Mouse (Mus musculus) gastrocnemius, postnatal 4 days (tissue): ENCODE data around the gene Pip5k1c. TPM values are rescaled to one million over a fixed set of nuclear protein-coding genes. Genes with fewer than 3 reads are reported as not detected.

Experiments
- DNase-seq, 2 experiments: peaks; one replicate each; pipeline ENCODE4 v3.0.0; 2021 to 2022; ENCODE audit warnings: low spot score in 2 of 2, mixed read lengths in 2 of 2
- total RNA-seq, 2 experiments: library from RNA; stranded (reverse); gene quantifications; 2 replicates each; pipeline ENCODE4 v1.2.3; 2021

Pip5k1c gene
- total RNA-seq, 2 experiments from 2014 or later: 35.8 TPM

DNA sequence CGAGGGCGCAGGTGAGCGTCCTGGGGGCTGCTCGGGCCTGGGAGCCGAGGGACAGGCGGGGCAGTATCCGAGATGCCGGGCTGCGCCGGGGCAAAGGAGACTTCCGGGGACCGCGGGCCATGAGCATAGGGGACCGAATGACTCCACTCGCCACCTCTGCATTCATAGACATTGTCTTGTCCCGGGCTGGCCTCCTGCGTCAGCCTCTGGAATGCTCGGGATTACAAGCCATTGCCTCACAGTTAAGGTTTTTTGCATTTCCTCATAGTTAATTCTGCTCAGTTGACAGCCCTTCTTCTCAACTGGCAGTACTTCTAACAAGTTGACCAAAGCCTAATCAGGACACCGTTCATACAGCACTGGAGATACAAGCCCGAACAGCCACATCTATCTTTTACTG, 28.7 kb downstream of the Pip5k1c start:
- no peak for DNase-seq

DNA sequence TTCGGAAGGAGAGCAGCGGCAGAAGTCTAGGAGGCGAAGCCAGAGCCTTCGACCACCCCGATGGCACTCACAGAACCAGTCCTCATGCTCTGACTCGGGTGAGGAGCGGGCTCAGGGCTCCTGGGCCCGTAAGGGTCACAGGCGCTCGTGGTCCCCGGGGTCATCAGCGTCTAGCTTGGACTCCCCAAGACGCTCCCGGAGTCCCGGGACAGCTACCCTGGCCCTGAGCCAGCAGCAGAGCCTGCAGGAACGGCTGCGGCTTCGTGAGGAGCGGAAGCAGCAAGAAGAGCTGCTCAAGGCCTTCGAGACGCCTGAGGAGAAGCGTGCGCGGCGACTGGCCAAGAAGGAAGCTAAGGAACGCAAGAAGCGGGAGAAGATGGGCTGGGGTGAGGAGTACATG, 29.7 kb downstream of the Pip5k1c start:
- no peak for DNase-seq

DNA sequence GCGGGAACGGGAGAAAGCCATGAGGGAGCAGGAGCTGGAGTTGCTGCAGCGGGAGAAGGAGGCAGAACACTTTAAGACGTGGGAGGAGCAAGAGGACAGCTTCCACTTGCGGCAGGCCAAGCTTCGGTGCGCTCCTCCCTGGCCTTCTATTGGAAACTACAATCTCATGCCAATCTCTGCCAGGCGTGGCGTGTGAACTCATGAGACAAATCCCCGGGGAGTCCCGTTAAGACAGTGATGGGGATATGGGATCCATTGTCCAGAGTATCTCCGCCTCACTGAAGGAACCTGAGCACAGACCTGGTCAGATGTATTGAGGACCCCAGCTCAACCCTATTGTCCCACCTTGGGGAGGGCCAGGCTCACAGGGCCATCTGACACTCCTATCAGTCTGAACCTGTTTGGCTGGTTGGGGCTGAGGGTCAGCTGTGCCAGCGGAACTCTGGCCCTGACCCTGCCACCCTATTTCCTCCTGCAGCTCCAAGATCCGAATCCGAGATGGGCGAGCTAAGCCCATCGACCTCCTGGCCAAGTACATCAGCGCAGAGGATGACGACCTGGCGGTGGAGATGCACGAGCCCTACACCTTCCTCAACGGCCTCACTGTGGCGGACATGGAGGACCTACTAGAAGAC, 30.5 kb downstream of the Pip5k1c start:
- DNase-seq: no peak

- no peak for DNase-seq
Measured at GRCm38 (mm10) chr10:81323791-81324530, 31.2 kb downstream of the Pip5k1c start.

DNA sequence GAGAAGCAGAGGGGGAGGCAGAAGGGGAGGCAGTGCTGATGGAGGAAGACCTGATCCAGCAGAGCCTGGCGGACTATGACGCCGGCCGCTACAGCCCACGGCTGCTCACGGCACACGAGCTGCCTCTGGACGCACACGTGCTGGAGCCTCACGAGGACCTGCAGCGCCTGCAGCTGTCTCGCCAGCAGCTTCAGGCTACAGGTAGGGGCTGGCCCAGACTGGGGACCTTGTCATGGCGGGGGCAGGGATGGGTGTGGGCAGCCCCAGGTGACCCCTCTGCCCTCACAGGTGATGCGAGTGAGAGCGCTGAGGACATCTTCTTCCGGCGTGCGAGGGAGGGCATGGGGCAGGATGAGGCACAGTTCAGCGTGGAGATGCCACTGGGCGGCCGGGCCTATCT, 32.4 kb downstream of the Pip5k1c start:
- DNase-seq: no peak

DNA sequence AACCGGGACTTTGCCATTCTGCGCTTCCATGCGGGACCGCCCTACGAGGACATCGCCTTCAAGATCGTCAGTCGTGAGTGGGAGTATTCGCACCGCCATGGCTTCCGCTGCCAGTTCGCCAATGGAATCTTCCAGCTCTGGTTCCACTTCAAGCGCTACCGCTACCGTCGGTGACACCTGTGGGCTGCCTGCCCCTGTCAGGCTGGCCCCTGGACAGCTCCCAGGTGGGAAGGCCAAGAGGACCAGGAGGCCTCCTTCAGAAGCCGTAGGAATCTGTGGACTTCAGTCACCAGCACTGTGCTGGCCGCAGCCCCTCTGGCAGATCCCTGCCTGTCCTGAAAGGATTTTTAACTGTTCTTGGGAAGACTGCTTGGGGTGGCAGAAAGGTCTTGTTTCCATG, 33.0 kb downstream of the Pip5k1c start:
- no peak for DNase-seq

DNA sequence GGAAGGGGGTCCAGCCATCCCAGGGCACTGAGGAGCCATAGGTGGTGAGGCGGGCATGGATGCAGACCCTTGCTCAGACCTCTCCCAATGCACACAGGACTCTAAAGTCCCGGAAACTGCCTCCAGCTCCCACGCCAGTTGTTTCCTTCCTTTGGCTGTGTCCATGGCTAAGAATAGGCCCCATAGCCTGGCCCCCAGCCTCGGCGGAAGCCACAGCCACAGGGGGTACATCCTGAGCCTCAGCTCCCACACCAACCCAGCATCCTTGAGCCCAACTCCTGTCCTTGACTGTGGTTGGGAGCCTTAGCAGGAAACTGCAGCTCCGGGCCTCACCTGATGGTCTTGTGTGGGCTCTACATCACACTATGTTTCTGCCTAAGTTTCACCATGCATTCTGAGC, 34.1 kb downstream of the Pip5k1c start:
- DNase-seq: no peak

- DNase-seq: no peak
Measured at GRCm38 (mm10) chr10:81327959-81328358, 35.2 kb downstream of the Pip5k1c start.

- peak in 1 of 2 experiments; percentile 57 for DNase-seq
Measured at GRCm38 (mm10) chr10:81328386-81328785, 35.6 kb downstream of the Pip5k1c start, which contains the start of gene Tbxa2r. Gene Tbxa2r (plus strand): TSS chr10:81328731.

DNA sequence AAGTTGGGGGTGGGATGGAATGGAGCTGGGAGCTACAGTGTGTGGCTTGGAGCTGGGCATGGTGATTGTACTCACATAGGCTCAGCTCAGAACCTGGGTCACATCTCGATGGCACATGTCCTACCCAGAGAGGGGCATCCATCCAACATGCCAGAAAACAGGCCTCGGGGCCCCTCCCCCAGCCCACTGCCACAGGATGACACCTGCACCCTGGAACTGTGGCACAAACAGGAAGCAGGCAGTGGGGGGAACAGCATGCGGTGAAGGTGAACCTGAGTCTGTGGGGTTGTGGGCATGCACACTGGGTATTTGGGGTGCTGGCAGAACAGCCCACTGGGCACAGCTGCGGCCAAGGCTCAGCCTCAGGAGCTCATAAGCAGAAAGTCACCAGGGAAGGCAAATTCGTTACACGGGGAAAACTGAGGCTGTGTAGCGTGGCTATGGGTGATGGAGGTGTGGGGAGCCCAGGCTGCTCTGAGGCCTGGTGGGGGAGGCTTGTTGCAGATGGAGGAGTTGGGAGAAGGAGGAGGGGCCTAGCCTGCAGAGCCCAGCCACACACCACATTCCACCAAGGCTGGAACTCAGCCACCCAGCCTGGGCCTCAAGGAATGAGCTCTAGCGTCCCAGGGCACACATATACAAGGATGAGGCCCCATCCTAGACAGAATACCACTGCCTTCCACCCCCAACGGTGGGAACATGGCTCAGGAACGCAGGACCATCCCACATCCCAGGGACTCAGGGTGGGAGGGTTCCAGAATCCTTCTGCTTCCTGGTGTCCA, 36.6 kb downstream of the Pip5k1c start:
- DNase-seq: peak in 1 of 2 experiments; percentile 77

DNA sequence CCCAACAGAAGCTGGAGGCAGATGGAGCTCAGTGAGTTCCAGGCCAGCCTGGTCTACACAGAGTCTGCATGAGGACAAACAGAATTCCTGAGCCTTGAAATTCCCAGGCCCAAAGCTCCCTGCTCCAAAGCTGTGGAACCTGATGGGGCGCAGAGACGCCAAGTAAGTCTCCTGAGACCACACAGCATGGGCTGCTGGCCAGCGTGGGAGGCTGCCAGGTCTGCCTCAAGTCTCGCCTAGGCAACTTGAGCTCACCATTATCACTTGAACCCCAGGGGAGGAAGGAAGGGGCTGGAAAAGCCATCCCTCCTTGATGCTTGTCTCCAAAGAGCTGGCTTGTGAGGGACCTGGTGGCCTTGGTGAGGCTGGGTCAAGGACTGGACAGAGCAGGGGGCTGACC, 37.2 kb downstream of the Pip5k1c start:
- DNase-seq: no peak

DNA sequence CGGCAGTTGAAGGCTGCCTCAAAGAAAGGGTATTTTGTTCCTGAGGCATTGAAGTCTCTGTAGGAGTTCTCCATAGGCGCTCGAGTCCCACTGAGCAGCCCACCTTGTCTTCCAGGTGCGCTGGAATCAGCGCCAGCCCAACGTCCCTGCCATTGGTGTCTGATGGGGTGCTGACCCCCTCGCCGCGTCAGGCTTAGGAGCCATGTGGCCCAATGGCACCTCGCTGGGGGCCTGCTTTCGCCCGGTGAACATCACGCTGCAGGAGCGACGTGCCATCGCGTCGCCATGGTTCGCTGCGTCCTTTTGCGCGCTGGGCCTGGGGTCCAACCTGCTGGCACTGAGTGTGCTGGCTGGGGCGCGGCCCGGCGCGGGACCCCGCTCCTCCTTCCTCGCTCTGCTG, 39.5 kb downstream of the Pip5k1c start:
- no peak for DNase-seq

GRCm38 (mm10) chr10:81334324-81334723, 41.6 kb downstream of the Pip5k1c start:
- no peak for DNase-seq

DNA sequence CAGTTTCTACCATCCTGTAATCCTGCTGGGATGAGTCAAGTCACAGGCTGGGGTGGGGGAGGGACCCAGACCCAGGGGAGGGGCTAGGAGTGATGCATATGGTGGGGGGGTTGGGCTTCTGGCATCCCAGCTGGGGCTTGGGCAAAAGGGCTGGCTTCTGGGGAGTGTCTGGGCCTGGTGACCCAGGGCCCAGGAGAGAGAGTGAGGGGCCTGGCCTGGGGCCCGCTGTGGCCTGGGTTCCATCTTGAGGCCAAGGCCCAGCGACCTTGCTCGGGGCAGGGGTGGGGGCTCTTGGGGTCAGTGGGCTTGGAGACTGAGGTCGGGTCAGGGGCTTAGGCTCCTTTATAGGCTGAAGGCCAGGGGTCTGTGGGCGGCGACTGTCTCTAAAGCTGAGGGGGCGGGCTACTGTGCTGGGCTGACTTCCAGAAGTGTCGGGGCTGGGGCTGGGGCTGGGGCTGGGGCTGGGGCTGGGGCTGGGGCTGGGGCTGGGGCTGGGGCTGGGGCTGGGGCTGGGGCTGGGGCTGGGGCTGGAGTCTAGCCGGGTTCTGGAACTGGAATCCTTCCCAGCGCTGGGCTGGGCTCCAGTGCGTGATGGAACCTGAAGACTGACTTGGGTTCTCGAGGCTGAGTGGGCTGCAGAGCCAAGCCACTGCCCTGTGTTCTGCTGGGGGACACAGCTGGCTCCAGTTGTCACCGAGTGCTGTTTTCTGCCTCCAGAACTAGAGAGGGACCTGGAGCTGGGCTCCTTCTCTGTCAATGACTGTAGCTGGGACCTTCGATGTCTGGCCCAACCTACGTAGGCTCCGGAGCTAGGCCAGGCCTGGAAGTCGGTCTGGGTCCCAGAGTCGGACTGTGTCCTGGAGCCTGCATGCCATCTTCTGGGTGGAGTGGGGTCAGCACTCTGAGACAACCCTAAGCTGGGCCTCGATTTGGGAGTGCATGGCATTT, 42.9 kb downstream of the Pip5k1c start:
- DNase-seq: peak in 1 of 2 experiments; percentile 69

DNA sequence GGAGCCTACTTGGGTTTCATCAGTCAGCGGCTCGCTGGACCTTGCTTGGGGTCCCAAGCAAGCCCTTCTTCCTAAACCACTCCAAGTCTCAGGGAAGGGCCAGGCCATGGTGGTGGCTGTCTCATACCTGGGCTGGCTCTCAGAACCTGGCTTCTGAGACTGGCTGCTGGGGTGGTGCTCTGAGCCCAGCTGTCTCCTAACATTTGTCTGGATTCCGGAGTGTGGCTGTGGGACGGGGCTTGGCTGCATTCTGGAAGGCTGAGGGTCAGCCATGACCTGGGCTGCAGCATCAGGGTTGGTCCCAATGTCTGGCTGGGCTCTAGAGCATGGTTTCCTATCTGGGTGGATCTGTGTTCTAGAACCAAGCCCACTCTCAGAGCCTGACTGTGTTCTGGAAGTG, 43.8 kb downstream of the Pip5k1c start:
- DNase-seq: no peak

- DNase-seq: no peak
Measured at GRCm38 (mm10) chr10:81340551-81341332, 48.0 kb downstream of the Pip5k1c start.

- DNase-seq: peak in 1 of 2 experiments; percentile 75
Measured at GRCm38 (mm10) chr10:81341333-81341949, 48.7 kb downstream of the Pip5k1c start.

DNA sequence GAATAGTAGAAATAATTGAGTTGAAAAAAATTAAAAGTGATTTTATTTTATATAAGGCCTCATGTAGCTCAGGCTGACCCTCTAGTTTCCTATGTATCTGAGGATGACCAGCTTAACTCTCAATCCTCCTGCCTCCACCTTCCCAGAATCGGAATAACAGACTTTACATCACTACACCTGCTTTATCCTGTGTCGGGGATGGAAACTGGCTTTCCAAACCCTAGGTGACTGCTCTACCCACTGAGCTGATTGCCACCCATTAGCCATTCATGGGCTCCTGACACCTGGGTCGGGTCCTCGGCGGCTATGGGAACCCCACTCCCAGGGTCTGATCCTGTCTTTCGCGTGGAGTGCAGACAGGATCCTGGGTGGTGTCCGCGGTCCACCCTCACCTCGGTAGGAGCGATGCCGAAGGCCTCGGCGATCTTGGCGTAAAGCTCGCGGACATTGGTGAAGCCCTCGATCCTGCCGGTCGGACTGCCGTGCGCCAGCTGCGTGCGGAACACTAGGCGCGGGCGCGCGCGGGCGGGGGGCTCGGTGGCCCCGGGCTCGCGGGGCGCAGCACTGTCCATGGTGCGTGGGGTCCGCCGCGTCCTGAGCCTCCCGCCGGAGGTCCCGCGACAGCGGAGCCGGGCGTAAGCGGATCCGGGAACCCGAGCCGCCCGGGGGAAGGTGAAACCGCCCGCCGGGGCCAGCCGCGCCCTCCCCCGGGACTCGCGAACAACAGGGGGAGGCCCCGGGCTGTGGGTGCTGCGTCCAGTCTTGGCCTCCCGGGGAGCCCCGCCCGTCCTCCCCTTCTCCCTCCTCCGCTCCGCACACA, 50.1 kb downstream of the Pip5k1c start, which contains the start of gene Gipc3:
TSS of gene Gipc3 (minus strand) at position 581 of the 820 bp plus-strand sequence.
- no peak for DNase-seq
